Mouse (Mus musculus): ENCODE measurements around the gene Rnf187. TPM values are rescaled to one million over a fixed set of nuclear protein-coding genes. Genes with fewer than 3 reads are reported as not detected.
A peak's percentile ranks its signal among the peaks of the same experiment; 100 is the strongest.

Rnf187 gene
- total and polyA plus RNA-seq, 3 experiments: 280 to 3,830 (median 337) TPM

GRCm38 (mm10) chr11:58917745-58918366 lies 20.9 kb downstream of the Rnf187 start, which contains the start of gene Btnl10 (continued):
- TF ChIP-seq USF1 (IDR thresholded peaks at IDR 0.05; ENCODE audit: low read depth, low read length) (0 out of 2 replicates have a peak, but pooled peaks have one; percentile 17), KAT2A (conservative IDR thresholded peaks at IDR 0.05; ENCODE audit: low read depth, low read length) (0 out of 2 replicates have a peak, but pooled peaks have one; percentile 27), GATA1 (IDR thresholded peaks at IDR 0.05; ENCODE audit: low read depth, low read length) (peak; percentile 69; the same call in 1 of the 2 replicates)

GRCm38 (mm10) chr11:58916879-58917744 lies 21.6 kb downstream of the Rnf187 start:
- peak; percentile 91 for DNase-seq (ENCODE audit: low read depth, low spot score)
- peaks cover 8 to 24% of the 10 kb centered on the region in 2 experiments for H3K4me1 ChIP-seq (ENCODE audit: control insufficient read depth in 1 of 2, insufficient read depth in 2 of 2, low read length in 2 of 2)
- no peaks in the 10 kb centered on the region for H3K27me3 ChIP-seq (ENCODE audit: control insufficient read depth in 1 of 2, insufficient read depth in 2 of 2, low read length in 2 of 2)
- H3K4me3 ChIP-seq (ENCODE audit: control insufficient read depth in 1 of 2, insufficient read depth in 1 of 2, low read depth in 2 of 2, low read length in 2 of 2): peak overlapping the region; percentile 17 to 44
- H3K36me3 ChIP-seq (ENCODE audit: control insufficient read depth in 1 of 2, insufficient read depth in 2 of 2, low read length in 2 of 2): peaks cover 0 to 16% of the 10 kb centered on the region in 2 experiments; a peak in 2 of 4 replicates
- peak overlapping the region; percentile 25 for H3K27ac ChIP-seq (ENCODE audit: control insufficient read depth, low read depth, low read length)
- H3K79me2 ChIP-seq (ENCODE audit: control insufficient read depth, insufficient read depth, low read length, poor library complexity): no peaks in the 10 kb centered on the region
- H3K9me3 ChIP-seq (replicated peaks; ENCODE audit: insufficient read depth, low read length): no peaks in the 10 kb centered on the region
- TF ChIP-seq EP300 (IDR thresholded peaks at IDR 0.05; ENCODE audit: low read depth in 1 of 2, low read length in 2 of 2) (no peak), MXI1 (IDR thresholded peaks at IDR 0.05; ENCODE audit: low read depth, low read length) (peak; percentile 58; the same call in 1 of the 2 replicates), TAL1 (IDR thresholded peaks at IDR 0.05; ENCODE audit: low read length) (no peak), ZKSCAN1 (IDR thresholded peaks at IDR 0.05; ENCODE audit: low read depth, low read length) (no peak), POLR2AphosphoS2 (IDR thresholded peaks at IDR 0.05; ENCODE audit: low read length) (no peak), MAZ (IDR thresholded peaks at IDR 0.05; ENCODE audit: low read depth, low read length) (no peak), SMC3 (IDR thresholded peaks at IDR 0.05; ENCODE audit: low read depth, low read length) (peak; percentile 55), JUND (IDR thresholded peaks at IDR 0.05; ENCODE audit: low read depth, low read length) (0 out of 2 replicates have a peak, but pooled peaks have one; percentile 39), ZMIZ1 (IDR thresholded peaks at IDR 0.05; ENCODE audit: low read depth, low read length) (no peak), MAX (IDR thresholded peaks at IDR 0.05; ENCODE audit: low read length) (0 out of 2 replicates have a peak, but pooled peaks have one; percentile 31), TCF12 (IDR thresholded peaks at IDR 0.05; ENCODE audit: low read depth, low read length) (no peak), CTCF (IDR thresholded peaks at IDR 0.05 in 2 of 3, conservative IDR thresholded peaks at IDR 0.05 in 1 of 3; ENCODE audit: control insufficient read depth in 1 of 3, insufficient read depth in 1 of 3, low read depth in 2 of 3, low read length in 3 of 3, poor library complexity in 1 of 3, severe bottlenecking in 1 of 3) (peak; percentile 70 to 89 (median 82)), BHLHE40 (IDR thresholded peaks at IDR 0.05; ENCODE audit: borderline replicate concordance, low read depth, low read length) (0 out of 2 replicates have a peak, but pooled peaks have one; percentile 12), TBP (IDR thresholded peaks at IDR 0.05; ENCODE audit: low read depth, low read length) (no peak), NELFE (IDR thresholded peaks at IDR 0.05; ENCODE audit: low read depth, low read length) (no peak), GABPA (IDR thresholded peaks at IDR 0.05; ENCODE audit: low read depth, low read length) (no peak), RAD21 (IDR thresholded peaks at IDR 0.05; ENCODE audit: low read depth, low read length) (peak; percentile 36), HCFC1 (IDR thresholded peaks at IDR 0.05; ENCODE audit: low read depth, low read length) (0 out of 2 replicates have a peak, but pooled peaks have one; percentile 18), MYC (IDR thresholded peaks at IDR 0.05; ENCODE audit: low read depth, low read length) (peak; percentile 64; the same call in 1 of the 2 replicates), SIN3A (IDR thresholded peaks at IDR 0.05; ENCODE audit: low read length) (peak; percentile 43; the same call in 1 of the 2 replicates)
- H3K9ac ChIP-seq (ENCODE audit: control insufficient read depth, low read depth, low read length, poor library complexity, severe bottlenecking): peak overlapping the region; percentile 25

All from MEL (cell line).